In the genomic region with DNA sequence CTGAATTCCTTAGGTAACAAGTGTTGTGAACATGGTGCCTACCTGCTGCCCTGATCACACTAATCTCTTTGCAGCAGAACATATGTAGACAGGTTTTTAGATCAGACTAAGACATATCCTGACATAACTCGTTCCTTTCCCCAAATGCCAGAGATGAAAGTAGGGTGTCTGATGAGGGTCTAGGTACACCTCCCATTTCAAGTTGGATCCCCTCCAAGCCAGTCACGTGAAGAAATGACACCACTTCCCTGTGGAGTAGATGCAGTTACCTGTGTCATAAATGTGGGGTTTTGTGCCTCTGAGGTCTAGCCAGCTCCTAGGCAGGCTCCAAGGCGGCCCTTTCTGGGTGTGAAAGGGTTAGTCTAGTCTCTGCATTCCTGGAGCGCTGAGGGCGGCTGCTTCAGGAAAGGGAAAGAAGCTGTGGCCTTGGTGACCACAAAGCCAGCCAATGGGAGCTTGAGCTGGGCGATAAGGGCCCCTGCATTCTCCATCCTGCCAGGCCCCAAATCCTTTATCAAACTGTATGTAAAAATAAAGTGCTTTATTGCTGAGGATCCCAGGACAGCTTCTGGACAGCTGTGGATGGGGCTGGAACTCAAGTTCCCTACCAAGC, we compare ENCODE assay signal across 8 mouse cellular contexts. TPM values are rescaled to one million over a fixed set of nuclear protein-coding genes. Genes with fewer than 3 reads are reported as not detected.
DNase-seq lines count a peak whose midpoint lies in the region; ATAC-seq and TF ChIP-seq lines count a peak whose summit lies in the region.
"Had no signal": no experiment of that assay in that cellular context is flagged by ENCODE, and none has a peak within 500 bp of the region (broad histone marks: within the 10 kb centered on the region; RNA-seq: fewer than 3 reads in every experiment).

No protein-coding gene starts in this region.

- ATAC-seq in kidney, postnatal 0 days (replicated peaks; ENCODE audit: low FRiP score, low read depth): no peak
- ATAC-seq in embryonic facial prominence, embryonic 11.5 days (replicated peaks; ENCODE audit: insufficient number of reproducible peaks, low FRiP score, low TSS enrichment, low read depth): no peak

- H3K4me3 ChIP-seq in kidney, postnatal 0 days (replicated peaks; ENCODE audit: low read depth, low read length): no peak overlapping the region
- no peak overlapping the region for H3K4me3 ChIP-seq in embryonic facial prominence, embryonic 11.5 days (ENCODE audit: low read depth, low read length)

- H3K4me2 ChIP-seq in kidney, postnatal 0 days (ENCODE audit: low read length): no peak overlapping the region
- no peak overlapping the region for H3K4me2 ChIP-seq in embryonic facial prominence, embryonic 11.5 days (ENCODE audit: low read depth, low read length)

- no peaks in the 10 kb centered on the region for H3K27me3 ChIP-seq in kidney, postnatal 0 days (ENCODE audit: insufficient read depth, low read length)
- no peaks in the 10 kb centered on the region for H3K27me3 ChIP-seq in embryonic facial prominence, embryonic 11.5 days (ENCODE audit: control insufficient read depth, insufficient read depth, low read length)

- no peak overlapping the region for H3K27ac ChIP-seq in kidney, postnatal 0 days
- no peak overlapping the region for H3K27ac ChIP-seq in embryonic facial prominence, embryonic 11.5 days (replicated peaks; ENCODE audit: low read depth, low read length)

- TF ChIP-seq CTCF in kidney, postnatal 0 days (IDR thresholded peaks at IDR 0.05; ENCODE audit: low read depth): no peak

- intact Hi-C loops in left cerebral cortex, postnatal 36 days (cut with DNase I): no loop called here

- H3K36me3 ChIP-seq in kidney, postnatal 0 days (ENCODE audit: insufficient read depth, low read length): peaks cover 13% of the 10 kb centered on the region; the same call in 1 of the 2 replicates
- H3K36me3 ChIP-seq in embryonic facial prominence, embryonic 11.5 days (replicated peaks; ENCODE audit: control insufficient read depth, insufficient read depth, low read depth, low read length): no peaks in the 10 kb centered on the region; the same call in 1 of the 2 replicates

- no peaks in the 10 kb centered on the region for H3K9me3 ChIP-seq in kidney, postnatal 0 days (replicated peaks; ENCODE audit: low read length)
- H3K9me3 ChIP-seq in embryonic facial prominence, embryonic 11.5 days (replicated peaks; ENCODE audit: control insufficient read depth, low read length): no peaks in the 10 kb centered on the region

- DNase-seq in kidney, postnatal 0 days (ENCODE audit: low spot score): peak; percentile 51
- no peak for DNase-seq in kidney, postnatal 14 days
- DNase-seq in adrenal gland, postnatal 14 days: peak; percentile 58
- peak; percentile 36 for DNase-seq in embryonic facial prominence, embryonic 11.5 days (ENCODE audit: low spot score)
- DNase-seq in lung, postnatal 10 days: peak; percentile 11
- DNase-seq in left cerebral cortex, postnatal 36 days (ENCODE audit: low spot score in 2 of 2): no peak
- no peak for DNase-seq in left cerebral cortex, adult 9 months (ENCODE audit: low spot score in 2 of 2)
- DNase-seq: cerebellum, adult 9-10 months had no signal

- peaks cover 10% of the 10 kb centered on the region; the same call in 1 of the 2 replicates for H3K4me1 ChIP-seq in kidney, postnatal 0 days (replicated peaks; ENCODE audit: insufficient read depth, low read length)
- no peaks in the 10 kb centered on the region for H3K4me1 ChIP-seq in embryonic facial prominence, embryonic 11.5 days (ENCODE audit: control insufficient read depth, insufficient read depth, low read length)

- WGBS in kidney, postnatal 0 days: 19% methylated on average over 6 of the region's 6 CpGs
- 21% methylated on average over 6 of the region's 6 CpGs for WGBS in embryonic facial prominence, embryonic 11.5 days

- no peak overlapping the region for H3K9ac ChIP-seq in kidney, postnatal 0 days (ENCODE audit: low read depth, low read length)
- no peak overlapping the region for H3K9ac ChIP-seq in embryonic facial prominence, embryonic 11.5 days (replicated peaks; ENCODE audit: low read length)

RNA-seq across cellular contexts. Expression of gene Ahsa1, which starts 11.9 kb away (rescaled TPM):
- 149 and 157 TPM in 2 replicates for polyA plus RNA-seq in kidney, postnatal 0 days (2015; fragmentation: Nextera tagmentation; extraction: Ambion mirVana)
- total RNA-seq in adrenal gland, postnatal 14 days (2021): 139 and 160 TPM in 2 replicates
- polyA plus RNA-seq in embryonic facial prominence, embryonic 11.5 days (2014; fragmentation: Nextera tagmentation; extraction: Ambion mirVana): 245 and 266 TPM in 2 replicates
- total RNA-seq in left cerebral cortex, postnatal 36 days (2021): 100 to 1,000 TPM; 173 to 174 TPM

RNA-seq across cellular contexts. Expression of gene Vipas39, which starts 12.2 kb away (rescaled TPM):
- 38.1 and 44.1 TPM in 2 replicates for polyA plus RNA-seq in kidney, postnatal 0 days (2015; fragmentation: Nextera tagmentation; extraction: Ambion mirVana)
- 35.6 and 41.5 TPM in 2 replicates for total RNA-seq in adrenal gland, postnatal 14 days (2021)
- polyA plus RNA-seq in embryonic facial prominence, embryonic 11.5 days (2014; fragmentation: Nextera tagmentation; extraction: Ambion mirVana): 61.9 and 62.0 TPM in 2 replicates
- total RNA-seq in left cerebral cortex, postnatal 36 days (2021): 10 to 100 TPM; 52.1 to 58.6 TPM

RNA-seq across cellular contexts. Expression of gene Ism2, which starts 21.3 kb away (rescaled TPM):
- 0.39 and 0.46 TPM in 2 replicates for polyA plus RNA-seq in kidney, postnatal 0 days (2015; fragmentation: Nextera tagmentation; extraction: Ambion mirVana)
- total RNA-seq in adrenal gland, postnatal 14 days (2021): 0.34 TPM in 1 of 2 replicates, not detected in the other
- 0.34 and 0.98 TPM in 2 replicates for polyA plus RNA-seq in embryonic facial prominence, embryonic 11.5 days (2014; fragmentation: Nextera tagmentation; extraction: Ambion mirVana)
- total RNA-seq in left cerebral cortex, postnatal 36 days (2021): under 1 TPM in 1 of 2 experiments, not detected in 1; 0.32 TPM

RNA-seq across cellular contexts. Expression of gene Noxred1, which starts 39.7 kb away (rescaled TPM):
- polyA plus RNA-seq in kidney, postnatal 0 days (2015; fragmentation: Nextera tagmentation; extraction: Ambion mirVana): 0.17 TPM in 1 of 2 replicates, not detected in the other
- total RNA-seq in adrenal gland, postnatal 14 days (2021): 0.33 and 0.90 TPM in 2 replicates
- 0.67 and 0.72 TPM in 2 replicates for polyA plus RNA-seq in embryonic facial prominence, embryonic 11.5 days (2014; fragmentation: Nextera tagmentation; extraction: Ambion mirVana)
- total RNA-seq in left cerebral cortex, postnatal 36 days (2021): 1 to 10 TPM in 1 of 2 experiments, under 1 TPM in 1; 0.84 to 1.8 TPM

Comparison
In these comparisons a context has a peak if more than half of its experiments do, and no peak if none do; other contexts are left out.
1. DNase-seq: peak in kidney, postnatal 0 days (single experiment), adrenal gland, postnatal 14 days (single experiment), embryonic facial prominence, embryonic 11.5 days (single experiment) and lung, postnatal 10 days (single experiment); none in kidney, postnatal 14 days (single experiment), left cerebral cortex, postnatal 36 days (0 of 2) and left cerebral cortex, adult 9 months (0 of 2).